Mouse (Mus musculus) B cell, adult 62 days (primary cell): Measurements from ENCODE around the gene Slc12a6. TPM values are rescaled to one million over a fixed set of nuclear protein-coding genes. Genes with fewer than 3 reads are reported as not detected.

Experiments
- total RNA-seq: library from RNA; stranded (reverse); gene quantifications from 4 replicates; pipeline ENCODE4 v1.2.4, GENCODE M21; 2023

The Slc12a6 gene
- 319 to 321 TPM (median 320 TPM) in 4 replicates for total RNA-seq

GRCm38 (mm10) chr2:112265448-112266241, at the start of gene Slc12a6:
Gene Slc12a6 (plus strand): TSS chr2:112265825.

GRCm38 (mm10) chr2:112239212-112239934, 26.3 kb upstream of the Slc12a6 start, which contains the start of gene Lpcat4:
Gene Lpcat4 (plus strand): TSS chr2:112239468.

DNA sequence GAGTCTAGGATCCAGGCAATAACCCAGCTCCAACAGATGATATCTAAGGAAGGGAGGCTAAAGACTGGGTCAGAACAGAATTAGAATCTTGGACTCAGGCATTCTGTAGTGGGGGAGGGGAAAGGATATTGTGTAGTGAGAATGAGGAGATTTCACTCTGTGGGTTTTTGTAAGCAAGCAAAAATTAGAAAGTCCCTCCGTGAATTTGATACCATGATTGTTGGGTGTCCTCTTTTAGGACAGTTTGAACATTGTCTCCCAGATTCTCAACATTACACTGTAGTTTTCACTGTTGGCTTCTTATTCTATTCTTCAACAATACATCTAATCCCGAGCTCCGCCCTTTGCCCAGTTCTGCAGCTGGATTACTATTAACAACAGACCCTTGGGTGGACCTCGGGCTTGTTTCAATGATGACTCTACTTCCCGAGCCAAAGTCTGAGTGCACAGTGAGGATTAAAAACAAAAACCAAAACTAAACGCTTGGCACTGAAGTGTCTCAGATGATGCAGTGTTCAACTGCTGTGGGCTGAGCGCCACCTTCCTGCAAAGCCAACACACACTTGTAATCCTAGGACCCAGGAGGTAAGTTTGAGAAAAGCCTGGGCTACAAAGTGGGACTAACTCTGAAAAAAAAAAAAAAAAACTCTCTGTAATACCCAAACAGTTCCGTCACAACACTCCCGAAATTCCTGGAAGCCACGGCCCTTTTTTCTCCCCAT, 6.2 kb upstream of the Slc12a6 start, which contains the start of gene Nutm1:
Gene Nutm1 (minus strand): TSS at position 51 of the 722 bp plus-strand sequence.

DNA sequence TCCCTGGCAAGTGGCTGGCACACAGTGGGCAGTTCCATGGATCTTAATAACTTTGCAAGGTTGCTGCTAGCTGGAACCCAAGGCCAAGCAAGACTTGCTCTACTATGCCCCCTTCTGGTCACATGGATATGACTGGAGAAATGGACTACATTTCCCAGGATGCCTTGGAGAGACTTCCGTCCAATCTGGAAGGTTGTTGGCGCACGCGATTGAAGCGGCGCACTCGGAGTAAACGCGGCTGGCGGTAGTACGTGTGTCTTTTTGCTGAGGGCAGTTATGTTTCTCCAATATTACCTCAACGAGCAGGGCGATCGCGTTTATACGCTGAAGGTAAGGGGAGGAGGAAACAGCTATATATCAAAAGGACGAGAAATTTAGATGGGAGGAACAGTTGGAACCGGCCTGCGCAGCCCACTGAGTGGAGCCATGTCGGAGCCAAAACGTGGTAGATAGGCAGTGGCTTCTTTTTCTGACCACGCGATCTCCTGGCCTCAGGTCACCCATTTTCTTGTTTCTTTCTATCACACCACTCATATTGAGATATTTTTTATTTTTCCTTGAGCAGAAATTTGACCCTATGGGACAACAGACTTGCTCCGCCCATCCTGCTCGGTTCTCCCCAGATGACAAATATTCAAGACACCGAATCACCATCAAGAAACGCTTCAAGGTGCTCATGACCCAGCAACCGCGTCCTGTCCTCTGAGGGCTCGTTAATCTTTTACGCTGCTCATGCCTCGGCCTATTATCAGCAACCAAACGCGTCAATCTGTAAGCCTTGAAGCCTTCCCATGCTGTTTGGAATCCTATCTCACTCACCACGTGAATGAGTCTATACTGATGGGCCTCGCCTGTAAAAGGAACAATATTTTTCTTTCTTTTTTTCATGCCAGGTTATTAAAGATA, 3.6 kb upstream of the Slc12a6 start, which contains the start of gene Nop10:
Gene Nop10 (plus strand): TSS at position 179 of the 906 bp plus-strand sequence.

DNA sequence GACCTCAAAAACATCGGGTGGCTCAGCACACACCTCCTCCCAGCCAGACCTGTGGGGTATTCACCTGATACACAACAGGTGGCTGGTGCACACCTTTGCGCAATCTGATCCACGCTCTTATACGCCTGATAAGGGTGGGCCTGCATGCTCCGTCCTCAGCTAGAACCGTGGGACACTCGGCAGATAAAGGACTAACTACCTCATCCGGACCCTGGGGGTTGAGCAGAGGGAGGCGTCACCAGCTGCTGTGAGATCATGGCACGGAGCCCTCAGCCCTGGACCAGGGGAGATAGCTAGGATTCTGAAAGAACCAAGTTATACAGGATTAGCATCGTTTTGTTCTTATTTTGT, 592 bp downstream of the Slc12a6 start, which contains the start of gene Gm21985:
Gene Gm21985 (plus strand): TSS at position 73 of the 351 bp plus-strand sequence.

GRCm38 (mm10) chr2:112367726-112368673, 102.4 kb downstream of the Slc12a6 start, which contains the start of gene Emc4:
Gene Emc4 (minus strand): TSS chr2:112368027.

DNA sequence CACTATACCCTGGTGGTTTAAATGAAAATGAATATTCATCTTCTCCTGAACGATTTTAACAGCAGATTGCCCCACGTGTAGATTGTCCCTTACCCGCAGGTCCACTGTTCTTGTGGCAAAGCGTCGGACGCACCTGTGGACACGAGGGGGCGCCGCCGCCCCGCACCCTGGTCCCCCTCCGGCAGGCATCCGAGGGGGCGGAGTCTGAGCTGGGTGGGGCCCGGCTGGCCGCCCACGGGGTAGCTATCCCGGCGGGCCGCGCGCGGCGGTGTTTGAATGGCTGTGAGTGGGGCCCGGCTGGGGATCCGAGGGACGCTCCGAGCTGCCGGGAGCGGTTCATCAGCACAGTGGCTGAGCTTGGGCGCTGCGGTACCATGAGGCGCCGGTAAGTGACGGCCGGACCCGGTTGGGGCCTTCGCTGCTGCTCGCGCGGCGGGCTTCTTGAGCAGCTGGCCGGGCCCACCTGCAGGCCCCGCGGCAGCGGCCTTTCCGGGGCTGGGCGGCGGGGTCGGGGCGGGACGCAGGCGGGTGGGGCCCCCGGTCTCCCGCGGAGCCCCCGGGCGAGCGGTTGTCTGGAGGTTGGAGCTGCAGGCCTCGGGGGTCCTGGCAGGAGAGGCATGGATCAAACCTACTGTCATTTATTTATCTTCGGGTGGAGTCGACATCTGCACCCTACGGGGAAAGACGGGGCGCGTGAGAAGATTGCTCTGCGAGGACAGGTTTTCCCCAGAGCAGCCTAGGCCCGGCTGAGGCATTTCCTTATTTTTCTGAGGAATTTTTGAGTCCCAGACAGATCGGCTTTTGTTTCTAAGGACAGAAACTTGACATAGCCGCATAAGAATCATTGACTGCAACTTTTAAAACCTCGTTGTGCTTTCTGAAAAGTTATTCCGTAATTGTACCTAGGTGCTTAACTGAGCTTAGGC, 113.6 kb downstream of the Slc12a6 start, which contains the start of gene Katnbl1:
Gene Katnbl1 (plus strand): TSS at position 239 of the 926 bp plus-strand sequence.

Other genes starting within 250 kb of the Slc12a6 start
- not detected in 4 replicates for gene Olfr1311, start 241.4 kb upstream of the Slc12a6 start, total RNA-seq
- not detected in 4 replicates for gene Olfr1312, start 215.6 kb upstream of the Slc12a6 start, total RNA-seq
- gene Olfr1313, start 188.0 kb upstream of the Slc12a6 start, total RNA-seq: not detected in 4 replicates
- not detected in 4 replicates for gene Olfr1314, start 169.0 kb upstream of the Slc12a6 start, total RNA-seq
- gene Olfr1315-ps1, start 150.4 kb upstream of the Slc12a6 start, total RNA-seq: not detected in 4 replicates
- not detected in 4 replicates for gene Olfr1316, start 130.8 kb upstream of the Slc12a6 start, total RNA-seq
- gene Olfr1317, start 125.5 kb upstream of the Slc12a6 start, total RNA-seq: not detected in 4 replicates
- gene Olfr1318, start 111.6 kb upstream of the Slc12a6 start, total RNA-seq: not detected in 4 replicates
- gene Lpcat4, start 26.4 kb upstream of the Slc12a6 start, total RNA-seq: 8.8 to 11.3 TPM (median 9.9 TPM) in 4 replicates
- not detected in 4 replicates for gene Nutm1, start 6.5 kb upstream of the Slc12a6 start, total RNA-seq
- gene Nop10, start 3.9 kb upstream of the Slc12a6 start, total RNA-seq: 66.2 to 72.1 TPM (median 69.1 TPM) in 4 replicates
- gene Gm21985, start 489 bp downstream of the Slc12a6 start, total RNA-seq: 0.40 to 1.4 TPM (median 1.3 TPM) in 3 of 4 replicates, not detected in the other
- gene Emc4, start 102.2 kb downstream of the Slc12a6 start, total RNA-seq: 21.4 to 29.9 TPM (median 26.6 TPM) in 4 replicates
- 8.8 to 11.4 TPM (median 10.3 TPM) in 4 replicates for gene Katnbl1, start 113.4 kb downstream of the Slc12a6 start, total RNA-seq
- gene Emc7, start 189.2 kb downstream of the Slc12a6 start, total RNA-seq: 10.0 to 11.6 TPM (median 10.8 TPM) in 4 replicates
- gene Chrm5, start 214.9 kb downstream of the Slc12a6 start, total RNA-seq: not detected in 4 replicates
- 13.8 to 15.9 TPM (median 14.7 TPM) in 4 replicates for gene Aven, start 227.1 kb downstream of the Slc12a6 start, total RNA-seq